Mouse (Mus musculus) neutrophil, adult 5-6 weeks (primary cell): ENCODE results near the gene Zc2hc1c. TPM values are rescaled to one million over a fixed set of nuclear protein-coding genes. Genes with fewer than 3 reads are reported as not detected.
A peak's percentile ranks its signal among the peaks of the same experiment; 100 is the strongest.

Source experiments
- ATAC-seq: fragments of 151-379, 151-347 bp; 2 replicates; pipeline ENCODE4 v1.8.0; 2017; ENCODE audit warnings: mild to moderate bottlenecking, moderate TSS enrichment; ENCODE audit not compliant: insufficient number of reproducible peaks, poor library complexity, low FRiP score, severe bottlenecking; ENCODE audit errors: extremely low read depth
- total RNA-seq: library from RNA; stranded (forward); fragments of 200-1000 nt; gene quantifications from 2 replicates; pipeline ENCODE4 v1.2.3, GENCODE M21; 2017

The Zc2hc1c gene
- total RNA-seq, 1 experiment from 2014 or later: not detected

- ATAC-seq: peak; percentile 82
Measured at GRCm38 (mm10) chr12:85305247-85305892, 17.0 kb downstream of the Zc2hc1c start.

- ATAC-seq: no peak
Measured at GRCm38 (mm10) chr12:85308651-85309050, 20.3 kb downstream of the Zc2hc1c start.

- peak; percentile 26; the same call in 1 of the 2 replicates for ATAC-seq
Measured at GRCm38 (mm10) chr12:85330153-85330552, 41.8 kb downstream of the Zc2hc1c start.

GRCm38 (mm10) chr12:85337567-85338311, 49.3 kb downstream of the Zc2hc1c start:
- no peak for ATAC-seq

GRCm38 (mm10) chr12:85338815-85339214, 50.4 kb downstream of the Zc2hc1c start:
- ATAC-seq: no peak

- ATAC-seq: peak; percentile 86
Measured at GRCm38 (mm10) chr12:85339243-85339729, 50.9 kb downstream of the Zc2hc1c start, which contains the start of gene Nek9. TSS of gene Nek9 (minus strand) at chr12:85339362.

GRCm38 (mm10) chr12:85339947-85340346, 51.6 kb downstream of the Zc2hc1c start:
- peak; percentile 62 for ATAC-seq

GRCm38 (mm10) chr12:85341131-85341530, 52.7 kb downstream of the Zc2hc1c start:
- ATAC-seq: peak; percentile 42; the same call in 1 of the 2 replicates

- ATAC-seq: no peak
Measured at GRCm38 (mm10) chr12:85342310-85342709, 53.9 kb downstream of the Zc2hc1c start.

GRCm38 (mm10) chr12:85344252-85344651, 55.9 kb downstream of the Zc2hc1c start:
- no peak for ATAC-seq

GRCm38 (mm10) chr12:85345559-85345958, 57.2 kb downstream of the Zc2hc1c start:
- no peak for ATAC-seq

GRCm38 (mm10) chr12:85346374-85346773, 58.0 kb downstream of the Zc2hc1c start:
- ATAC-seq: peak; percentile 68

GRCm38 (mm10) chr12:85347196-85347595, 58.8 kb downstream of the Zc2hc1c start:
- no peak for ATAC-seq

GRCm38 (mm10) chr12:85348338-85348737, 59.9 kb downstream of the Zc2hc1c start:
- peak; percentile 67 for ATAC-seq

Other genes starting within 250 kb of the Zc2hc1c start
- 1.6 and 5.0 TPM in 2 replicates for gene Prox2, start 177.8 kb upstream of the Zc2hc1c start, total RNA-seq
- 156 and 173 TPM in 2 replicates for gene Dlst, start 177.8 kb upstream of the Zc2hc1c start, total RNA-seq
- gene Rps6kl1, start 137.3 kb upstream of the Zc2hc1c start, total RNA-seq: not detected in 2 replicates
- gene Pgf, start 110.8 kb upstream of the Zc2hc1c start, total RNA-seq: not detected in 2 replicates
- gene Eif2b2, start 69.1 kb upstream of the Zc2hc1c start, total RNA-seq: 48.6 and 55.7 TPM in 2 replicates
- 9.6 and 10.1 TPM in 2 replicates for gene Mlh3, start 18.0 kb upstream of the Zc2hc1c start, total RNA-seq
- 32.4 TPM in 2 replicates for gene Acyp1, start 153 bp upstream of the Zc2hc1c start, total RNA-seq
- 44.6 and 47.6 TPM in 2 replicates for gene Nek9, start 50.8 kb downstream of the Zc2hc1c start, total RNA-seq
- gene Tmed10, start 86.3 kb downstream of the Zc2hc1c start, total RNA-seq: 89.6 and 92.8 TPM in 2 replicates
- 1,256 and 1,280 TPM in 2 replicates for gene Fos, start 185.3 kb downstream of the Zc2hc1c start, total RNA-seq